Mouse (Mus musculus): ENCODE results near the gene Cenpj.

Gene Cenpj

GRCm38 (mm10) chr14:56550960-56551359 lies 24.3 kb downstream of the Cenpj start:
- 94% methylated on average over 4 of the region's 4 CpGs for WGBS

GRCm38 (mm10) chr14:56545491-56545890 lies 29.7 kb downstream of the Cenpj start:
- 95% methylated on average over 4 of the region's 4 CpGs for WGBS

GRCm38 (mm10) chr14:56544946-56545345 lies 30.3 kb downstream of the Cenpj start:
- 83% methylated on average over 1 of the region's 1 CpGs for WGBS

GRCm38 (mm10) chr14:56530788-56531187 lies 44.4 kb downstream of the Cenpj start:
- WGBS, result 94% methylated on average over 2 of the region's 2 CpGs

GRCm38 (mm10) chr14:56514775-56515174 lies 60.5 kb downstream of the Cenpj start:
- WGBS, result 87% methylated on average over 2 of the region's 2 CpGs

- 30% methylated on average over 6 of the region's 6 CpGs for WGBS
Observed at GRCm38 (mm10) chr14:56512084-56512483, 63.1 kb downstream of the Cenpj start.

GRCm38 (mm10) chr14:56506743-56507142 lies 68.5 kb downstream of the Cenpj start:
- WGBS, result 85% methylated on average over 3 of the region's 3 CpGs

GRCm38 (mm10) chr14:56502407-56502806 lies 72.8 kb downstream of the Cenpj start:
- 85% methylated on average over 4 of the region's 4 CpGs for WGBS
